Mouse (Mus musculus) hindbrain, postnatal 0 days (tissue): ENCODE measurements at regions not wholly inside any gene's neighbourhood (a gene's known extent, or its start where the extent isn't known, plus 50 kb on each side); places are given as distances from the start of the nearest gene placed in this dataset.

Experiments
- ATAC-seq: fragments of 200-750 bp; cut with Nextera tagmentation; 2 replicates; pipeline ENCODE4 v1.8.0; 2017; ENCODE audit warnings: mild to moderate bottlenecking, moderate TSS enrichment, moderate library complexity
- DNase-seq: peaks from one replicate; pipeline ENCODE4 v3.0.0-alpha.2; 2015; ENCODE audit warnings: low spot score
- H3K27ac ChIP-seq: fragments of 300-500 bp; sonication (generic); 2 replicates; pipeline ENCODE4 v1.5.1; 2014; ENCODE audit warnings: mild to moderate bottlenecking
- H3K27me3 ChIP-seq: fragments of 300-500 bp; sonication (generic); 2 replicates; pipeline ENCODE4 v1.6.1; 2014; ENCODE audit warnings: low read length, mixed read lengths; ENCODE audit not compliant: insufficient read depth
- H3K36me3 ChIP-seq: fragments of 300-500 bp; sonication (generic); 2 replicates; pipeline ENCODE4 v1.6.1; 2014; ENCODE audit warnings: low read length, mixed read lengths; ENCODE audit not compliant: insufficient read depth
- H3K4me1 ChIP-seq: fragments of 300-500 bp; sonication (generic); 2 replicates; pipeline ENCODE4 v1.6.1; 2014; ENCODE audit warnings: antibody characterized with exemption, low read length, mixed read lengths; ENCODE audit not compliant: insufficient read depth
- H3K4me2 ChIP-seq: fragments of 300-500 bp; sonication (generic); 2 replicates; pipeline ENCODE4 v1.6.1; 2014; ENCODE audit warnings: low read depth, mild to moderate bottlenecking, low read length, moderate library complexity, mixed read lengths
- H3K4me3 ChIP-seq: fragments of 300-500 bp; sonication (generic); 2 replicates; pipeline ENCODE4 v1.5.1; 2014; ENCODE audit warnings: low read length
- H3K9ac ChIP-seq: fragments of 300-500 bp; sonication (generic); replicated peaks from 2 replicates; pipeline ENCODE4 v1.6.1; 2014; ENCODE audit warnings: mild to moderate bottlenecking, low read length, moderate library complexity, mixed read lengths
- H3K9me3 ChIP-seq: fragments of 300-500 bp; sonication (generic); 2 replicates; pipeline ENCODE4 v1.6.1; 2016; ENCODE audit warnings: low read length, mixed read lengths
- CTCF ChIP-seq: IDR thresholded peaks from 2 replicates; pipeline ENCODE4 v1.5.1; 2016; ENCODE audit warnings: antibody characterized with exemption, control low read depth, low read depth
- WGBS: fragments of 180-500 bp; shearing (Covaris S2); extraction: QIAGEN DNeasy Blood & Tissue Kit; methylation state at CpG from one replicate; pipeline ENCODE4 v1.1.7; 2014; 5-methylcytosine and 5-hydroxymethylcytosine counted together

GRCm38 (mm10) chr1:183517236-183517635, 99.2 kb downstream of the Hhipl2 start:
- H3K9me3 ChIP-seq, result no peaks in the 10 kb centered on the region
- TF ChIP-seq CTCF, result no peak
- ATAC-seq (no peak), DNase-seq (no peak)
- no peak overlapping the region for H3K27ac ChIP-seq
- 57% methylated on average over 4 of the region's 4 CpGs for WGBS
- H3K4me3 ChIP-seq, result no peak overlapping the region
- H3K4me1 ChIP-seq, result 0 out of 2 replicates have a peak, but pooled peaks cover 7% of the 10 kb centered on the region
- no peaks in the 10 kb centered on the region for H3K27me3 ChIP-seq
- no peak overlapping the region for H3K9ac ChIP-seq
- H3K4me2 ChIP-seq, result no peak overlapping the region
- no peaks in the 10 kb centered on the region for H3K36me3 ChIP-seq

- 28% methylated on average over 7 of the region's 7 CpGs for WGBS
- DNase-seq (peak; percentile 60), ATAC-seq (peak; percentile 49; the same call in 1 of the 2 replicates)
- Histone ChIP-seq H3K9me3 (no peaks in the 10 kb centered on the region), H3K4me2 (no peak overlapping the region), H3K4me3 (no peak overlapping the region), H3K4me1 (no peaks in the 10 kb centered on the region), H3K27me3 (no peaks in the 10 kb centered on the region), H3K9ac (no peak overlapping the region), H3K27ac (no peak overlapping the region), H3K36me3 (no peaks in the 10 kb centered on the region)
- TF ChIP-seq CTCF, result no peak
These were observed 103.6 kb downstream of the Hhipl2 start for GRCm38 (mm10) chr1:183521569-183521968.

GRCm38 (mm10) chr1:183533386-183533785, 115.4 kb downstream of the Hhipl2 start:
- H3K27me3 ChIP-seq, result no peaks in the 10 kb centered on the region
- no peak overlapping the region for H3K27ac ChIP-seq
- no peak for TF ChIP-seq CTCF
- ATAC-seq, result no peak
- no peak overlapping the region for H3K4me3 ChIP-seq
- no peak overlapping the region for H3K4me2 ChIP-seq
- peak; percentile 54 for DNase-seq
- H3K9me3 ChIP-seq, result no peaks in the 10 kb centered on the region
- 75% methylated on average over 11 of the region's 11 CpGs for WGBS
- no peaks in the 10 kb centered on the region for H3K4me1 ChIP-seq
- H3K36me3 ChIP-seq, result no peaks in the 10 kb centered on the region
- H3K9ac ChIP-seq, result no peak overlapping the region

- DNase-seq (no peak), ATAC-seq (no peak)
- 94% methylated on average over 7 of the region's 7 CpGs for WGBS
- no peaks in the 10 kb centered on the region for H3K36me3 ChIP-seq
- H3K4me3 ChIP-seq, result no peak overlapping the region
- no peak overlapping the region for H3K9ac ChIP-seq
- TF ChIP-seq CTCF, result no peak
- no peaks in the 10 kb centered on the region for H3K27me3 ChIP-seq
- no peaks in the 10 kb centered on the region for H3K9me3 ChIP-seq
- H3K4me1 ChIP-seq, result no peaks in the 10 kb centered on the region
- H3K4me2 ChIP-seq, result no peak overlapping the region
- H3K27ac ChIP-seq, result no peak overlapping the region
These were observed 130.9 kb downstream of the Hhipl2 start for GRCm38 (mm10) chr1:183548752-183549387.

GRCm38 (mm10) chr1:183552617-183553016, 134.6 kb downstream of the Hhipl2 start:
- Histone ChIP-seq H3K27me3 (no peaks in the 10 kb centered on the region), H3K4me1 (no peaks in the 10 kb centered on the region), H3K36me3 (no peaks in the 10 kb centered on the region), H3K4me3 (no peak overlapping the region), H3K9ac (no peak overlapping the region), H3K4me2 (no peak overlapping the region), H3K27ac (no peak overlapping the region), H3K9me3 (no peaks in the 10 kb centered on the region)
- DNase-seq (peak; percentile 21), ATAC-seq (no peak)
- TF ChIP-seq CTCF, result peak; percentile 60
- 92% methylated on average over 4 of the region's 4 CpGs for WGBS

- ATAC-seq (no peak), DNase-seq (no peak)
- no peaks in the 10 kb centered on the region for H3K27me3 ChIP-seq
- no peak overlapping the region for H3K27ac ChIP-seq
- H3K4me1 ChIP-seq, result no peaks in the 10 kb centered on the region
- no peak overlapping the region for H3K4me3 ChIP-seq
- no peak for TF ChIP-seq CTCF
- WGBS, result 80% methylated on average over 8 of the region's 8 CpGs
- H3K4me2 ChIP-seq, result no peak overlapping the region
- no peaks in the 10 kb centered on the region for H3K9me3 ChIP-seq
- no peaks in the 10 kb centered on the region for H3K36me3 ChIP-seq
- no peak overlapping the region for H3K9ac ChIP-seq
These were observed 135.2 kb downstream of the Hhipl2 start for GRCm38 (mm10) chr1:183553219-183553618.

- no peak overlapping the region for H3K9ac ChIP-seq
- 58% methylated on average over 3 of the region's 3 CpGs for WGBS
- no peak overlapping the region for H3K4me3 ChIP-seq
- no peaks in the 10 kb centered on the region for H3K36me3 ChIP-seq
- no peaks in the 10 kb centered on the region for H3K27me3 ChIP-seq
- DNase-seq (peak; percentile 46), ATAC-seq (peak; percentile 47; the same call in 1 of the 2 replicates)
- no peaks in the 10 kb centered on the region for H3K9me3 ChIP-seq
- TF ChIP-seq CTCF, result no peak
- no peaks in the 10 kb centered on the region for H3K4me1 ChIP-seq
- no peak overlapping the region for H3K27ac ChIP-seq
- H3K4me2 ChIP-seq, result no peak overlapping the region
These were observed 144.8 kb downstream of the Hhipl2 start for GRCm38 (mm10) chr1:183562853-183563252.
